Mouse (Mus musculus) midbrain, embryonic 13.5 days (tissue): ENCODE measurements at regions not wholly inside any gene's neighbourhood (a gene's known extent, or its start where the extent isn't known, plus 50 kb on each side); places are given as distances from the start of the nearest gene placed in this dataset.
A peak's percentile ranks its signal among the peaks of the same experiment; 100 is the strongest.

Experiments used
- ATAC-seq: fragments of 200-750 bp; cut with Nextera tagmentation; 2 replicates; pipeline ENCODE4 v1.8.0; 2017; ENCODE audit warnings: mild to moderate bottlenecking, moderate TSS enrichment, moderate library complexity
- H3K27ac ChIP-seq: fragments of 300-500 bp; sonication (generic); 2 replicates; pipeline ENCODE4 v1.5.1; 2015; ENCODE audit warnings: inconsistent platforms, mild to moderate bottlenecking, moderate library complexity
- H3K27me3 ChIP-seq: fragments of 300-500 bp; sonication (generic); 2 replicates; pipeline ENCODE4 v1.6.1; 2015; ENCODE audit warnings: mild to moderate bottlenecking, inconsistent platforms
- H3K36me3 ChIP-seq: fragments of 300-500 bp; sonication (generic); 2 replicates; pipeline ENCODE4 v1.6.1; 2015; ENCODE audit warnings: mild to moderate bottlenecking, inconsistent platforms
- H3K4me1 ChIP-seq: fragments of 300-500 bp; sonication (generic); replicated peaks from 2 replicates; pipeline ENCODE4 v1.6.1; 2015; ENCODE audit warnings: inconsistent platforms
- H3K4me2 ChIP-seq: fragments of 300-500 bp; sonication (generic); replicated peaks from 2 replicates; pipeline ENCODE4 v1.6.1; 2015; ENCODE audit warnings: moderate library complexity, mild to moderate bottlenecking, inconsistent platforms
- H3K4me3 ChIP-seq: fragments of 300-500 bp; sonication (generic); replicated peaks from 2 replicates; pipeline ENCODE4 v1.5.1; 2015; ENCODE audit warnings: mild to moderate bottlenecking, inconsistent platforms
- H3K9ac ChIP-seq: fragments of 300-500 bp; sonication (generic); replicated peaks from 2 replicates; pipeline ENCODE4 v1.6.1; 2015; ENCODE audit warnings: mild to moderate bottlenecking, inconsistent platforms
- H3K9me3 ChIP-seq: fragments of 300-500 bp; sonication (generic); 2 replicates; pipeline ENCODE4 v1.6.1; 2016; ENCODE audit warnings: mild to moderate bottlenecking, inconsistent platforms
- WGBS: fragments of 180-500 bp; shearing (Covaris S2); methylation state at CpG from one replicate; pipeline ENCODE4 v1.1.7; 2015; 5-methylcytosine and 5-hydroxymethylcytosine counted together

DNA sequence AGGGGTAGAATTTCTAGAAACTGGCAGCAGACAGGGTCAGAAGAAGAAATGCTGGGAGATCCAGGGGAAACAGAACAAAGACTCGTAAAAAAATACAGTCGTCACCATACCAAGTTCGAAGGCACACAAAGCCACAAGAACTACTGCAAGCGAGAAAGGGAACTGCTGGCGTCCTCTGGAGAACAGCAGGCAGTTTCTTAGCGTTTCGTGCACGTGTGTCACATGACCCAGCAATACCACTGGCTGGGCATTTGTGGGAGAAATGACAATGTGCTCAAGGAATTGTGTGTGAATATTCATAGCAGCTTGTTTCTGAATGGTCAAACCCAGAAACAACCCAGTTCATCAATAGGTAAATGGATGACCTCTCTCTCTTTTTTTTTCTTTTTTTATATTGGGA is 211.5 kb upstream of the Peli2 start:
- H3K27ac ChIP-seq, result no peak overlapping the region
- no peaks in the 10 kb centered on the region for H3K27me3 ChIP-seq
- H3K4me3 ChIP-seq, result no peak overlapping the region

DNA sequence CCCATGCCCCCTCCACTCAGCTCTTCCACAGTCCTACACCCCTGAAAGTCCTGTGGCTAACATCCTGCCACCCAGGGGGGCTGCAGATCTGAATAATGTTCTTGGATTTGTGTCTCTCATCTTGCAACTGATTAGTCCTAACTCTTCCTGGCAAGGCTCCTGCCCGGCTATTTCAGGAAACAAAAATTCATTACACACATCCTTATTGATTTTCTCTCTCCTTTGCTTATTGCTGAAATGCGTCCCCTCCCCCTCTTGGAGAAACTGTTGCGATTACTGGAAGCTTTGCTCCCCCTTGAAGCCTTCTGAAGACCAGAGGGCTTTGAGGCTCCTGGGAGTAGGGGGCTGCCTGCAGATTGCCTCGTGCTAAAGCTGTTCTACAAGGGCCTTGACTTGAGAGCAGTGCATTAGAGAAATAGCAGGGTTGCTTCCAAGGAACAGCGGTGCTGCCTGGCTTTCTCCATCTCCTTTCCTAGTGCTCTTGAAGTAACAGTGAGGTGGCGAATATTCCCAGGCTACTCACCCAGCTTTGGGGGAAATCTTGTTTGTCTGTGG is 209.8 kb upstream of the Peli2 start:
- 26% methylated on average over 6 of the region's 6 CpGs for WGBS
- peak; percentile 65 for ATAC-seq
- Histone ChIP-seq H3K9me3 (no peaks in the 10 kb centered on the region), H3K9ac (peak overlapping the region; percentile 10; the same call in 1 of the 2 replicates), H3K4me1 (peaks cover 34% of the 10 kb centered on the region), H3K4me3 (no peak overlapping the region), H3K4me2 (no peak overlapping the region), H3K36me3 (no peaks in the 10 kb centered on the region), H3K27ac (peak overlapping the region; percentile 52), H3K27me3 (no peaks in the 10 kb centered on the region)

More for the DNA sequence above, 211.5 kb upstream of the Peli2 start:
- Histone ChIP-seq H3K9ac (no peak overlapping the region), H3K36me3 (no peaks in the 10 kb centered on the region), H3K4me1 (peaks cover 34% of the 10 kb centered on the region), H3K9me3 (no peaks in the 10 kb centered on the region), H3K4me2 (no peak overlapping the region)
- 56% methylated on average over 8 of the region's 8 CpGs for WGBS
- no peak for ATAC-seq

DNA sequence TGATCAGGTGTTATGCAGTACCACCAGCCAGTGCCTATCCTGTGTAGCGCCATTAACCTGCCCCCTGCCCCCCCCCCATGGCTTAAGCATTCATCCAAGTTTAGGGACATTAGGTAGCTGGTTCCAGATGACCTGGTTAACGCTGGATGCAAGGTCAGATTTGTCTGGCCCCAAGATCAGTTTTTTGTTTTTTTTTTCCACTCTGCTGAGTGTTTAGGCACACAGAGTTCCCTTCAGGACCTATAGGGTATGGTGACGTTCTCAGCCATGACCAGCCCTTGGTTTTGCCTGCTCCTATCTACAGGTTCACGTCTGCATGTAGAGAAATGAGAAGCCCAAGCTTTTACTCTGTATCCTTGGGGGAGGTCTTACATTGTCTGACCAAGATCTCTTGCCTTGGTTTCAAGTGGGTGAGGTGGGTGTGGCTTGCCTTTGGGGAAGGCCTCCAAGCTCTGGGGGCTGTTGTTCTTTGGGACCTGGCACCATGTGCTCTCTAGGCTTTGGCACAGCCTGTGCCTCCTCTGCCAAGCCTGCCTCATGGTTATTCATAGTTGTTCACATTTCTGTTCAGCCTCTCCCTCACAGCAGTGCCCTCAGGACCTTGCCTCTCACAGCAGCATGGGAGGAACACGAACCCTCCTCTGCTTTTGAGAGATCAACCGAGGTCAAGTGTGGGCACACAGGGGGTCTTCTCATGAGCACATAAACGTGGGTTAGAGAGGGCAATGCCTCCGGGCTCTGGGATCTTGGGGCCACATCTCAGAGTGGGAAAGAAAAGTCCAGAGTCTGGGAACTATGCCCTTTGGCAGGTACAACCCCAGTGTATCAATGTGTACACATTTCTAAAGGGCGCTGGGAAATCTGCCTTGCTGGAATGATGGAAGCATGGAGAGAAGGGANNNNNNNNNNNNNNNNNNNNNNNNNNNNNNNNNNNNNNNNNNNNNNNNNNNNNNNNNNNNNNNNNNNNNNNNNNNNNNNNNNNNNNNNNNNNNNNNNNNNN is 208.8 kb upstream of the Peli2 start:
- no peaks in the 10 kb centered on the region for H3K27me3 ChIP-seq
- no peak overlapping the region for H3K27ac ChIP-seq
- 70% methylated on average over 9 of the region's 9 CpGs for WGBS
- ATAC-seq, result peak; percentile 71
- H3K9ac ChIP-seq, result no peak overlapping the region
- H3K36me3 ChIP-seq, result no peaks in the 10 kb centered on the region
- H3K9me3 ChIP-seq, result no peaks in the 10 kb centered on the region
- no peak overlapping the region for H3K4me3 ChIP-seq
- no peak overlapping the region for H3K4me2 ChIP-seq
- H3K4me1 ChIP-seq, result peaks cover 34% of the 10 kb centered on the region

- ATAC-seq, result no peak
- Histone ChIP-seq H3K27ac (no peak overlapping the region), H3K9me3 (no peaks in the 10 kb centered on the region), H3K4me1 (peaks cover 17% of the 10 kb centered on the region), H3K4me2 (no peak overlapping the region), H3K4me3 (no peak overlapping the region), H3K36me3 (no peaks in the 10 kb centered on the region), H3K27me3 (no peaks in the 10 kb centered on the region), H3K9ac (no peak overlapping the region)
- WGBS, result 65% methylated on average over 1 of the region's 1 CpGs
These were observed 205.0 kb upstream of the Peli2 start for GRCm38 (mm10) chr14:47915621-47916020.

DNA sequence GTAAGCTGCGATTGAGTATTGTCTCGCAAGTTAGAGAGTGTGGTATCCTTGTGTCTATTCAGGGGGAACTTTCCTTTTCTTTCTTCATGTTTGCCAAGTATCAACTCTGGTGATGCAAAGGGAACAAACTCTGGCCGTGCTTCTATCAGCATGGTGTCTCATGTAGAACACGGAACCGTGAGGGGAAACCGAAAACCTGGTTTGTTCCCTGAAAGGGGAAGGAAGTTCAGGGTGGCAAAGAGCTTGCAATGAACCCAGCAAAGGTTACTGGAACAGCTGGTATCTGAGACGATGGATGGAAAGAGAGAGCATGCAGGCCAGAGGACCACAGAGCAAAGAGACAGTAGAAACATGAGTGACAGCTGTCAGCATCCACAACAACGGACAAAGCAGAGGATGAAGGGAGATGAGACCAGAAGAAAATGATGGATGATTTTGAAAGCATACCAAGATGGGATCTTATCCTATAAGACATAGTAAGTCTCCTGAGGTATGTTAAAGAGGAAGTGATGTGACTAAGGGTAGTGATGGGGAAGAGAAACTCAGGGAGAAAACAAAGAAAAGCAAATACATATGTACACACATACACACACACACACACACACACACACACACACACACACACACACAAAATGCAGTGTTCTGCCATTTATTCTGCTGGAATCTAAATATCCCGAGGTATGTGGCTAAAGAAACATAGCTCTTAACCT is 199.8 kb upstream of the Peli2 start:
- H3K27ac ChIP-seq, result no peak overlapping the region
- H3K9me3 ChIP-seq, result no peaks in the 10 kb centered on the region
- H3K36me3 ChIP-seq, result no peaks in the 10 kb centered on the region
- no peak overlapping the region for H3K4me3 ChIP-seq
- no peak for ATAC-seq
- no peak overlapping the region for H3K9ac ChIP-seq
- no peak overlapping the region for H3K4me2 ChIP-seq
- WGBS, result 95% methylated on average over 9 of the region's 9 CpGs
- no peaks in the 10 kb centered on the region for H3K4me1 ChIP-seq
- H3K27me3 ChIP-seq, result no peaks in the 10 kb centered on the region

DNA sequence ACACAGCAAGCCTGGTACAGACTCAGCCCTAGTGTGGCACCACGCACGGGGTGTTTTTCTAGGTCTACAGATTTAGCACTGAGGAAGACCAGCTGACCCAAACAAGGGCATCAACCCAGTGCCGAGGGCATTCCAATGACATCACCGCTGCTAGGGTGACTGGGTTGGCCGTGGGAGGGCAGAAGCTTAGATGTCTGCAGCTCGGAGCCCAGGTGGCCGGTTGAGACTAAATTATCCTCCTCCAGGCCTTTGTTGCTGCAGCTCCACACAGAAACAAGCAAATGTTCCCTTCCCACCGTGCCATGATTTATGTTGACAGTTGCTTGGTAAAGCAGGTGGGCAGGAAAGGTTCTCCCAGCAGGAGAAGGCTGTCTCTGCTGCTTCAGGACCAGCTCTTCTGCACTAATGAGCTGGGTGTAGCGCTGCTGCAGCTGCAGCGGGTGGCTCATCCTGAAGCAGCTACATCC is 198.8 kb upstream of the Peli2 start:
- WGBS, result 59% methylated on average over 10 of the region's 10 CpGs
- Histone ChIP-seq H3K27ac (no peak overlapping the region), H3K27me3 (no peaks in the 10 kb centered on the region), H3K4me2 (no peak overlapping the region), H3K9ac (no peak overlapping the region), H3K36me3 (no peaks in the 10 kb centered on the region), H3K4me3 (no peak overlapping the region), H3K9me3 (no peaks in the 10 kb centered on the region), H3K4me1 (no peaks in the 10 kb centered on the region)
- ATAC-seq, result no peak; the same call in 1 of the 2 replicates

GRCm38 (mm10) chr14:47926416-47926815 is 194.2 kb upstream of the Peli2 start:
- WGBS, result 94% methylated on average over 3 of the region's 3 CpGs
- ATAC-seq, result no peak
- no peak overlapping the region for H3K4me2 ChIP-seq

GRCm38 (mm10) chr14:47935401-47935800 is 185.2 kb upstream of the Peli2 start:
- H3K9me3 ChIP-seq, result no peaks in the 10 kb centered on the region
- 0 out of 2 replicates have a peak, but pooled peaks cover 5% of the 10 kb centered on the region for H3K4me1 ChIP-seq
- no peak for ATAC-seq
- H3K36me3 ChIP-seq, result no peaks in the 10 kb centered on the region
- H3K4me2 ChIP-seq, result no peak overlapping the region
- H3K9ac ChIP-seq, result no peak overlapping the region
- H3K27me3 ChIP-seq, result no peaks in the 10 kb centered on the region
- H3K4me3 ChIP-seq, result no peak overlapping the region
- H3K27ac ChIP-seq, result no peak overlapping the region
- WGBS, result 98% methylated on average over 6 of the region's 6 CpGs

More at GRCm38 (mm10) chr14:47926416-47926815, 194.2 kb upstream of the Peli2 start:
- Histone ChIP-seq H3K9ac (no peak overlapping the region), H3K4me1 (peaks cover 6% of the 10 kb centered on the region; the same call in 1 of the 2 replicates), H3K4me3 (no peak overlapping the region), H3K9me3 (no peaks in the 10 kb centered on the region), H3K36me3 (no peaks in the 10 kb centered on the region), H3K27ac (no peak overlapping the region), H3K27me3 (no peaks in the 10 kb centered on the region)

DNA sequence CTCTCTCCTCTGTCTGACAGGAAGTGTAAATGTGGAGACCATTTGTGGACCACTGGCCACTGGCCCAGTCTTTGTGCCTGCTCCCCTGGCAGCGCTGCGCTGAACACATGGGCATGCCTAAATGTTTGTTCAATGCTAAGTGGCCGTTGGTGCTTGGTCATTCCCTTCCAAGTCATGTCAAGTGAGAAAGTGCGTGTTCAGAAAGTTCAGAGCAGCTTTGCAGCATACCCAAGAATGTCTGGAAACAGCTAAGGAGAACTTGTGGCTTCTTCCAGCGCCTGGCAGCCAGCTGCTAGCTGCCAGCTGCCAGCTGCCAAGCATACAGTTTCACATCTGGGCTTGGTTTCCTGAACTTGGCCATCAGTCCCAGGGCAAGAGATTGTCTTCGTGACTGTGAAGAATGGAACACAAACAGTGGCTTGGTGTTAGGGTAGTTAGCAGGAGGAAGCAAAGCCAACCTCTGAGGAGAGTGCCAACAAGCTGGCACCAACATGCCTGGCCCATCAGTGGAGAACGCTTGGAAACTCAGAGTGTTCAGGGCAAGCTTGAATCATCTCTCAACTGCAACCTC is 183.5 kb upstream of the Peli2 start:
- Histone ChIP-seq H3K9ac (no peak overlapping the region), H3K9me3 (no peaks in the 10 kb centered on the region), H3K4me2 (no peak overlapping the region), H3K27me3 (no peaks in the 10 kb centered on the region), H3K36me3 (no peaks in the 10 kb centered on the region), H3K27ac (no peak overlapping the region), H3K4me3 (no peak overlapping the region), H3K4me1 (0 out of 2 replicates have a peak, but pooled peaks cover 5% of the 10 kb centered on the region)
- WGBS, result 88% methylated on average over 7 of the region's 7 CpGs
- ATAC-seq, result no peak

DNA sequence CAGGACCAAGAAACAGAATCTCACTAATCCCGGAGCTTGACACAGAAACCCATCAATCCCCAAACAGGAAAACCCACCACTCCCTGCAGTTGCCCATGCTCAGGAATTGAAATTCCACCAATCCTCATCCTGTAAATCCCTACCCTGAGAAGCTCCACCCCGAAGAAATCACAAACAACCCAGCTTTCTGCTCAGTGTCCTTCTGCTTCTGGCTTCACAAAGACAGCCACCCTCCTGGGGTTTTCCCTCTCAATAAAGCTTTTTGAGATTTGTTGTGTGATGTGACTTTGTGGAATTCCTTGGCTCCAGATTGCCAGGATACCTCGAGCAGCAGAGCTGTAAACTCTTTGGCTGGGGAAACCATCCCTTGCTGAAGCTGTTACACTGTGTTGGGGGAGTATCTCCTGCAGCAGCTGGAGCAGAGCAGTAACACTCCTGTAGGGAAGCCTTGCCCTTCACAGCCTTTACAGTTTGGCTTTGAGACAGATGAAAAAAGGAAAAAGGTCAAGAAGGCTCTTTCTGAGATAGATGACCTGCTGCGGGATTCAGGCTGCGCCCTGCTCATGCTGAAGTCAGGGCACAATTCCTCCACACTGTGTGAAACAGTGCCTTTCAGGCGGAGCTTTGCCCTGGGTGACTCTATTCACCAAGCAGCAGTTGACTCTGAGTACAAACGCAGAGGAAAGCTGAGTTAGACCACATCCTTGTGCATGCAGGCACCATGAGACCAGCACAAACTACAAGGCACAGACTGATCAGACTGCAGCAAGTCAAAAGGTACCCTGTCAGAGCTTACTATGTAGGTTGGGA is 180.6 kb upstream of the Peli2 start:
- H3K4me3 ChIP-seq, result no peak overlapping the region
- no peak overlapping the region for H3K27ac ChIP-seq
- no peak for ATAC-seq
- no peak overlapping the region for H3K9ac ChIP-seq
- H3K4me2 ChIP-seq, result no peak overlapping the region
- 35% methylated on average over 7 of the region's 7 CpGs for WGBS
- no peaks in the 10 kb centered on the region for H3K27me3 ChIP-seq
- H3K4me1 ChIP-seq, result 0 out of 2 replicates have a peak, but pooled peaks cover 5% of the 10 kb centered on the region
- no peaks in the 10 kb centered on the region for H3K36me3 ChIP-seq
- H3K9me3 ChIP-seq, result no peaks in the 10 kb centered on the region

- Histone ChIP-seq H3K4me1 (0 out of 2 replicates have a peak, but pooled peaks cover 5% of the 10 kb centered on the region), H3K4me2 (no peak overlapping the region), H3K27ac (no peak overlapping the region), H3K27me3 (no peaks in the 10 kb centered on the region), H3K36me3 (no peaks in the 10 kb centered on the region), H3K4me3 (no peak overlapping the region), H3K9ac (no peak overlapping the region), H3K9me3 (no peaks in the 10 kb centered on the region)
- ATAC-seq, result no peak
These were observed 178.0 kb upstream of the Peli2 start for GRCm38 (mm10) chr14:47942671-47943070.
